Mouse (Mus musculus) cerebellum, postnatal 4 days (tissue): ENCODE data around the gene Slc26a1.
A peak's percentile ranks its signal among the peaks of the same experiment; 100 is the strongest.
"Not testable (repeated sequence)": the region's sequence is repeated elsewhere in the genome, so short reads cannot be mapped to it uniquely, and the experiment has no call there.

Source experiments
- DNase-seq, 2 experiments: peaks; one replicate each; pipeline ENCODE4 v3.0.0; 2022; ENCODE audit warnings: low spot score in 2 of 2, mixed read lengths in 1 of 2

Gene Slc26a1

GRCm38 (mm10) chr5:108655891-108656650 is 19.3 kb downstream of the Slc26a1 start:
- DNase-seq = no peak

GRCm38 (mm10) chr5:108655381-108655780 is 20.0 kb downstream of the Slc26a1 start:
- DNase-seq = no peak

- no peak for DNase-seq
Measured at GRCm38 (mm10) chr5:108654444-108654990, 20.9 kb downstream of the Slc26a1 start.

- DNase-seq = no peak
Measured at GRCm38 (mm10) chr5:108653341-108653740, 22.0 kb downstream of the Slc26a1 start.

GRCm38 (mm10) chr5:108651823-108652222 is 23.5 kb downstream of the Slc26a1 start:
- DNase-seq = peak in 1 of 2 experiments; percentile 58

GRCm38 (mm10) chr5:108651136-108651720 is 24.1 kb downstream of the Slc26a1 start:
- DNase-seq = no peak

- DNase-seq = no peak
Measured at GRCm38 (mm10) chr5:108650341-108650740, 25.0 kb downstream of the Slc26a1 start.

GRCm38 (mm10) chr5:108648937-108649576 is 26.3 kb downstream of the Slc26a1 start:
- no peak for DNase-seq

- DNase-seq = no peak
Measured at GRCm38 (mm10) chr5:108647820-108648465, 27.4 kb downstream of the Slc26a1 start.

GRCm38 (mm10) chr5:108647311-108647710 is 28.1 kb downstream of the Slc26a1 start:
- DNase-seq = no peak

GRCm38 (mm10) chr5:108646343-108646660 is 29.1 kb downstream of the Slc26a1 start:
- DNase-seq = no peak

- DNase-seq = peak in 1 of 2 experiments; percentile 58
Measured at GRCm38 (mm10) chr5:108645651-108646342, 29.6 kb downstream of the Slc26a1 start.

- no peak for DNase-seq
Measured at GRCm38 (mm10) chr5:108643674-108644073, 31.7 kb downstream of the Slc26a1 start.

- DNase-seq = no peak
Measured at GRCm38 (mm10) chr5:108636172-108636571, 39.2 kb downstream of the Slc26a1 start.

GRCm38 (mm10) chr5:108634088-108634487 is 41.3 kb downstream of the Slc26a1 start:
- DNase-seq = not testable (repeated sequence)

GRCm38 (mm10) chr5:108633676-108634075 is 41.7 kb downstream of the Slc26a1 start:
- DNase-seq = peak in 1 of 2 experiments; percentile 31

GRCm38 (mm10) chr5:108629634-108630483 is 45.5 kb downstream of the Slc26a1 start, which contains the start of the genes Gak and Tmem175:
TSS of gene Gak (minus strand) at chr5:108629755.
TSS of gene Tmem175 (plus strand) at chr5:108629770.
- peak; percentile 81 to 89 for DNase-seq

- DNase-seq = no peak
Measured at GRCm38 (mm10) chr5:108628891-108629633, 46.3 kb downstream of the Slc26a1 start.

- DNase-seq = no peak
Measured at GRCm38 (mm10) chr5:108626050-108626660, 49.2 kb downstream of the Slc26a1 start.
